Mouse (Mus musculus) spleen, adult 2 months (tissue): ENCODE results near the gene Piwil4. TPM values are rescaled to one million over a fixed set of nuclear protein-coding genes. Genes with fewer than 3 reads are reported as not detected.

Source experiments
- DNase-seq, 2 experiments: peaks; one replicate each; pipeline versions ENCODE4 v3.0.0 to v3.0.0-alpha.2; 2012 to 2021; ENCODE audit warnings: low spot score in 2 of 2, low read depth in 1 of 2
- H3K27ac ChIP-seq: fragments of 200-500 bp; 2 replicates; pipeline ENCODE4 v1.5.1; 2012; ENCODE audit warnings: low read length, inconsistent platforms; ENCODE audit not compliant: insufficient read depth
- H3K27me3 ChIP-seq: fragments of 200-500 bp; 2 replicates; pipeline ENCODE4 v1.6.1; 2012; ENCODE audit warnings: mild to moderate bottlenecking, moderate library complexity, low read length, inconsistent platforms; ENCODE audit not compliant: control insufficient read depth, insufficient read depth
- H3K36me3 ChIP-seq: fragments of 200-500 bp; 2 replicates; pipeline ENCODE4 v1.6.1; 2012; ENCODE audit warnings: mild to moderate bottlenecking, low read length, inconsistent platforms; ENCODE audit not compliant: control insufficient read depth, insufficient read depth
- H3K4me1 ChIP-seq: fragments of 200-500 bp; 2 replicates; pipeline ENCODE4 v1.6.1; 2011; ENCODE audit warnings: inconsistent platforms; ENCODE audit not compliant: control insufficient read depth, insufficient read depth, insufficient read length
- H3K4me3 ChIP-seq: fragments of 200-500 bp; 2 replicates; pipeline ENCODE4 v1.5.1; 2011; ENCODE audit warnings: mild to moderate bottlenecking, inconsistent platforms; ENCODE audit not compliant: insufficient read depth, insufficient read length; ENCODE audit errors: extremely low read depth
- CTCF ChIP-seq: fragments of 200-500 bp; IDR thresholded peaks from 2 replicates; pipeline ENCODE4 v1.5.1; 2011; ENCODE audit warnings: mild to moderate bottlenecking, inconsistent platforms; ENCODE audit not compliant: insufficient read depth, insufficient read length, insufficient replicate concordance; ENCODE audit errors: extremely low read depth
- POLR2A ChIP-seq: fragments of 200-500 bp; IDR thresholded peaks from 2 replicates; pipeline ENCODE4 v1.6.1; 2011; ENCODE audit warnings: low read depth, low read length, inconsistent platforms
- WGBS: fragments of 180-500 bp; shearing (Covaris S2); methylation state at CpG from one replicate; pipeline ENCODE4 v1.1.7; 2018; 5-methylcytosine and 5-hydroxymethylcytosine counted together
- polyA plus RNA-seq: library from polyadenylated mRNA; depleted of rRNA; stranded (reverse); fragments of >200 nt; gene quantifications from 2 replicates; pipeline ENCODE4 v1.2.3, GENCODE M21; 2012

Piwil4 gene
- polyA plus RNA-seq, 1 experiment = 0.19 TPM

DNA sequence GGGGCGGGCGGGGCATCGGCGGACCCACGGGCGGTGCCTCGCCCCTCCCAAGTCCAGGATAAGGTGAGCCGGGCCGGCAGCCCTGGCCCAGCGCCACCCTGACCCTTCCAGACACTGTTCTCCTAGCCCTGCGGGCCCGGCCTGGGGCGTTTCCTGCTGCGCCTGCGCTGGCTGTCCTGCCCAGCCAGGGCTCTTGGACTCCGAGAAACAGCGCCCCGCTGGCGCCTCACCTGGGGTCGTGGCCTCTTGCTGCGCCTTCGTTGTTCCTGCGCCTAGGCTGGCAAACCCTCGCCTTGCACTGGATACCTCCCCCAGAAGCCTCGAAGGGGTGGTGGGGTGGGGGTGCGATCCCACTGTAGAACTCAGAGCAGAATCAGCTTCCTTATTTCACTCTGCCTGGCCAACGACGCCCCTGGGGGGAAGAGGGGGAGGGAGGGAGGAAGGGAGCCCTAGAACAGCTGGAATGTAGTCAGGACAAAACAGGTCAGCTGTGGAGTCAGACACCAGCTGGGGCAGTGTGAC lies 11.5 kb upstream of the Piwil4 start, which contains the start of gene Fut4:
Fut4 (minus strand) TSS at position 393 of the 522 bp plus-strand sequence.
- peaks cover 3% of the 10 kb centered on the region for H3K27me3 ChIP-seq
- WGBS = under 1% methylated on average over 27 of the region's 28 CpGs
- DNase-seq = peak in 1 of 2 experiments; percentile 18
- H3K36me3 ChIP-seq = no peaks in the 10 kb centered on the region
- peaks cover 15% of the 10 kb centered on the region for H3K4me1 ChIP-seq
- H3K4me3 ChIP-seq = peak within 1 kb of the TSS; percentile 60
- peak within 1 kb of the TSS; percentile 57; the same call in 1 of the 2 replicates for H3K27ac ChIP-seq
- TF ChIP-seq POLR2A = no peak
- no peak for TF ChIP-seq CTCF

DNA sequence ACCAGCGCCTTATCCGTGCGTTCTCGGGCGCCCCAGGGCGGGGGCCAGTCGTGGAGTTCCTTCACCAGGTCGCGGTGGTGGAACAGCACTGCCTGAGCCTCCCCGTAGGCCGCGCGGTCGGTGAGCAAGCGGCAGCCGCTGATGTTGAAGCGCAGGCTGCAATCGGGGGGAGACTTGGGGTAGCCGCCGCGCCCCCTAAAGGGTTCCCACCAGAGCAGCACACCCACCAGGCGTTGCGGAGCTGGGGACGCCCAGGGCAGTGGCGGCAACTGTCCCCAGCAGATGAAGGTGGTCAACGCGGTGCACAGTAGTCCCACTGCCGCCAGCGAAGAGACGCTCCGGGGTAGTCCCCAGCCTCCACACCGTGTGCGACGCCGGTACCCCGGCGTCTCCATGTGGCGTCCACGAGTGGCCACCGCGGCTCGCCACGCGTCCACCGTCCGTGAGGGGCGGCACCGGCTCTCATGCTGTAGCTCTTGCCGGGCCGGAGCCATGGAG lies 11.0 kb upstream of the Piwil4 start:
- no peak for DNase-seq

DNA sequence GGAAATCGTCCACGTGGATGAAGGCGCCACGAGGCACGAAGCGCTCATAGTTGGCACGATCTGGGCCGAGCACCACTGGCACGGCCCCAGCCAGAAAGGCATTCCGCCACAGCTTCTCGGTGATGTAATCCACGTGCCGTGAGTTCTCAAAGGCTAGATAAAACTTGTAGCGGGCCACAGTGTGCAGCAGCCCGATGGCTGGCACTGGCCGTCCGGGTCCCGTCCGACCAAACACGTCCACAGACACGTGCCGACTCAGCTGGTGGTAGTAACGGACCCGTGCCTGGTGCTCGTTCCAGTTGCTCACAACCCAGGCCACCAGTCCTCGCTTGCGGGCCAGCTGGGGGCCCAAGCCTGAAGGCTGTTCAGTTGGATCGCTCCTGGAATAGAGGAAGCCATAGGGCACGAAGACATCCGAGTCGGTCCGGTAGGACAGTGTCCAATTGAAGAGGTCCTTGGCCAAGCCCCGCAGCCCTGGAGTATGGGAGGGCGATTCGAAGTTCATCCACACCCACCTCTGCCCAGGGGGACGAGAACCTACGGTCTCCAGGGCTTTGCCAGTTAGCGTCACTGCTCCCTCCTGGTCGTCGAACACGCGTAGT lies 10.5 kb upstream of the Piwil4 start:
- no peaks in the 10 kb centered on the region for H3K36me3 ChIP-seq
- peaks cover 15% of the 10 kb centered on the region for H3K4me1 ChIP-seq
- 71% methylated on average over 42 of the region's 42 CpGs for WGBS
- TF ChIP-seq POLR2A (no peak), CTCF (no peak)
- peak overlapping the region; percentile 60; the same call in 1 of the 2 replicates for H3K4me3 ChIP-seq
- no peak overlapping the region for H3K27ac ChIP-seq
- H3K27me3 ChIP-seq = peaks cover 3% of the 10 kb centered on the region
- DNase-seq = no peak

More for the DNA sequence above, 11.0 kb upstream of the Piwil4 start:
- Histone ChIP-seq H3K4me3 (peak overlapping the region; percentile 60), H3K27ac (peak overlapping the region; percentile 57; the same call in 1 of the 2 replicates), H3K4me1 (peaks cover 15% of the 10 kb centered on the region), H3K27me3 (peaks cover 3% of the 10 kb centered on the region), H3K36me3 (no peaks in the 10 kb centered on the region)
- WGBS = 1% methylated on average over 50 of the region's 50 CpGs
- no peak for TF ChIP-seq CTCF
- TF ChIP-seq POLR2A = no peak

DNA sequence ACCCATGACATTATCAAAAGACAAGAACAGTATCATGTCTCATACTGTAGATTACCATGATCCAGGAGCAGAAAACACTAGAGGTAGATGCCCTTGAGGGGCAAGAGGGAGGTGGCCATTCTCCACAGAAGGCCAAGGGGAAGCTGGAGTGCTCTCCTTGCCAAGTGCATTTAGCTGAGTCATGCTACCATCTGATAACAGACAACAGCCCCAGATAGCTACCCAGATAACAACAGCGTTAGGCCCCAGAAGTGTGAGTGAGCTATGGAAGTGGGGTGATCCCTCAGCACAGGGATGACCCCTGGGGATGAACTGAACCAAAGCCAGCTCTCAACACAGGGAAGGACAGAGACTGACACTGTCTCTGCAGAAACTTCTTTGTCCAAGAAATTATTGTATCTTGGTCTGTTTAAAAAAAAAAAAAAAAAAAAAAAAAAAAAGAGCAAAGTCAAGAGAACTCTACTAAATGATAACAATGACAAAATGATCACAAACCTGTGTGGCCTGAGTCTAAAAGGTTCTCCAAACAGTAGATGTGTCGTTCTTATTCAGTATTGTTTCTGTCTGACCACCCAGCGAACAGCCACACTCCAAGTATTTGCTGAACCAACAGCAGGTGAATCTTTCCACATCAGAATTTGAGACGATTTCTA lies 909 bp downstream of the Piwil4 start:
- Histone ChIP-seq H3K27me3 (no peaks in the 10 kb centered on the region), H3K27ac (no peak overlapping the region), H3K36me3 (no peaks in the 10 kb centered on the region), H3K4me3 (no peak overlapping the region), H3K4me1 (peaks cover 2% of the 10 kb centered on the region; the same call in 1 of the 2 replicates)
- TF ChIP-seq POLR2A (no peak), CTCF (no peak)
- no peak for DNase-seq
- 79% methylated on average over 4 of the region's 4 CpGs for WGBS

DNA sequence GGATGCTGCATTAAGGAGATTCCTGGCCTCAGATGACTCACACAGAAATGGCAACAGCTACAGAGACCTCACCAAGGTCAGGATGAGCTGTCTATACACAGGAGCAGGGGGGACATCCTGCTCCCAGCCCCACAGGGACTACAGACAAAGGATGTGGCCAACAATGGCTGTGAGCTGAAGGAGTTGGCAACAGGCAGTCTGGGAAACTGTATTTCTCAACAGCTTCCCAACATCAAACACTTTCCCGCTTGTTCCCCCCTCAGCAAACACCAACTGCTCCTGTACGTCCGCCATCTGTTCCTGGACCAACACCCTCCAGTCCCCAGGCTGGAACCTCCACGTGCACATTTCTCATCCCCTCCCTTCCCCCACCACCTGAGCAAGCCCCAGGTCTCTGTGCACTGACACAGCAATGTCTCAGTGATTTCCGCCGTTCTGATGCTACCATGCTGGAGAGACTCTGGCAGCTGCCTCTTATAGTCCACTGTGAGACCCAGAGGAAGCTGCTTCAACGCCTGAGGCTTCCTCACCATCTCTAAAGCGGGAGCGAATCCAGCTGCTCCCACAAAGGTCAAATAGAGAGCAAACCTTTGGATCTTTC lies 9.5 kb downstream of the Piwil4 start:
- WGBS = 59% methylated on average over 9 of the region's 9 CpGs
- TF ChIP-seq CTCF (no peak), POLR2A (no peak)
- no peaks in the 10 kb centered on the region for H3K27me3 ChIP-seq
- DNase-seq = no peak
- no peaks in the 10 kb centered on the region for H3K36me3 ChIP-seq
- no peaks in the 10 kb centered on the region for H3K4me1 ChIP-seq
- H3K27ac ChIP-seq = no peak overlapping the region
- no peak overlapping the region for H3K4me3 ChIP-seq

DNA sequence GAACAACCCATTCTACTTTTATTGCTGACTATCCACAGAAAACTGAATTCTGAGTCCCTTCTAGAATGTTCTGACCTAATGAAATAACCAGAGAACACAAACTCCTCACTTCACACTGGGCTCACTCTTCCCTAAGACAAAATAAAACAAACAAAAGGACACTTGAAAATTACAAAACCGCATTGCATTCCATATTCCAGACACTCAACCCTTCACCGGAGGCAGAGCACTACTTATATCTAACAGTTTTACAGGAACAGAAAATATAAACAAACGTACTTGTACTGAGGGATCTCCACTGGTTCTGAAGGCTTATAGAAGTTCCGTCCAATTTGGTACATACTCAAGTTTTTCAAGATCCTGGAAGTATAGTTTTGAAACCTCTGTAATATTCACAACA lies 12.2 kb downstream of the Piwil4 start:
- H3K27ac ChIP-seq = no peak overlapping the region
- no peaks in the 10 kb centered on the region for H3K4me1 ChIP-seq
- H3K4me3 ChIP-seq = no peak overlapping the region
- no peaks in the 10 kb centered on the region for H3K27me3 ChIP-seq
- DNase-seq = no peak
- WGBS = 88% methylated on average over 4 of the region's 4 CpGs
- no peak for TF ChIP-seq CTCF
- TF ChIP-seq POLR2A = no peak
- H3K36me3 ChIP-seq = no peaks in the 10 kb centered on the region

DNA sequence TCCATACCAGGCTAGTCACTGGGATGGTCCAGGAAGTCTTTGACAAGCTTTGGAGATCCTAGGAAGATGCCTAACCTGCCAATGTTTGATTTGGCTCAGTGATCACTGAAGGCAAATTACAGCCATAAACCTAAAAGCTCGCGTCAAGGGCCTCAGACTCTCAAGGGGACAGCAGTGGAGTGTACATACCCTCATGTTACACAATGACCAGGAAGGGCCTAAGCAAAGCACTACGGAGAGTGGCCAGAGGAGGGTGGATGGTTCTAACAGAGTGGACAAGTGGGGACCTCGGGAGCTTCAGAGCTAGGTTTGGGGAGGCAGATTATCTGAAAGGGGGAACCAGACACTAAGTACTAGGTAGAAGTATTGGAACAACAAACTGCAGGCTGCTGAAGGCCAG lies 13.9 kb downstream of the Piwil4 start:
- Histone ChIP-seq H3K36me3 (no peaks in the 10 kb centered on the region), H3K27me3 (no peaks in the 10 kb centered on the region), H3K4me1 (no peaks in the 10 kb centered on the region), H3K27ac (no peak overlapping the region), H3K4me3 (no peak overlapping the region)
- TF ChIP-seq CTCF (no peak), POLR2A (no peak)
- DNase-seq = no peak
- 92% methylated on average over 4 of the region's 4 CpGs for WGBS
